Mouse (Mus musculus): Measurements from ENCODE around the gene Rnps1.
A peak's percentile ranks its signal among the peaks of the same experiment; 100 is the strongest.
"Not testable (repeated sequence)": the region's sequence is repeated elsewhere in the genome, so short reads cannot be mapped to it uniquely, and the experiment has no call there.

The Rnps1 gene

DNA sequence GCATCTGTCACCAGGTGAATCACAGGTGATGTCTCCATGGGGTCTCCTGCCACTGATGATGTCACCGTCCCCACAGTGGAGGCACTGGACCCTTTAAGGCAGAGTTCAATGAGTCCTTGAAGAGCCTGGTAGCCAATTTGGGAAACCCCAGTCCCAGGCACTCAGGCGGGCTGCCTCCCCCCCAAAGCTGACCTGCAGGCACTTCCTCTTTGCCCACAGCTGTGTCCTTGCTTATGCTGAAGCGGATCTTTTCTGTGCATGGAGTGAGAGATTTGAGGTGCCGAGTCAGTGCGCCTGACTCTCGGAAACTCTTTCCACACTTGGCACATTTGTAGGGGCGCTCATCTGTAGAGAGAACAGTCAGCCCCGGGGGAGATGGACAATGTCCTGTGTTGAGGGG lies 32.2 kb downstream of the Rnps1 start:
- Histone ChIP-seq H3K27me3 (ENCODE audit: control insufficient read depth, insufficient read depth, low read length, poor library complexity, severe bottlenecking) (no peaks in the 10 kb centered on the region), H3K36me3 (ENCODE audit: control insufficient read depth, insufficient read depth, low read length, poor library complexity, severe bottlenecking) (peaks cover 4% of the 10 kb centered on the region)
- DNase-seq (ENCODE audit: low read depth, low spot score), result no peak

DNA sequence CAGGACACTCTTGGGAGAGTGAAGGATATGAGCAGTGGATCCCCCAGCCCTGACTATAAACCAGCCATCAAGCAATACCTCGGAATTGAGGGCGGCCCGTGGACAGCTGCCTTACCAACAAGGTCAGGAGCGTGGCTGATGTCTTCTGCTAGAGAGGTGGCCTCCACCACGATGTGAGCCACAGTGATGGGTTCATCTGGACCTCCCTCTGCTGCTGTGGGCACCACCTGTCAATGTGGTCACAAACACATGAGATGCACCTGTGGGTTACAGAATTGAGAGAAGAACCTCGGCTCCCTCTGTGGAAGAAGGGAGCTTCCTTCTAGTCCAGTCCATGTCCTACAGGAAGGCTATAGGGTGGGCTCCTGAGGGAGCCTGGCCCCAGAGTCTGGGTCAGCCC lies 35.1 kb downstream of the Rnps1 start:
- Histone ChIP-seq H3K36me3 (ENCODE audit: control insufficient read depth, insufficient read depth, low read length, poor library complexity, severe bottlenecking) (peaks cover 4% of the 10 kb centered on the region), H3K27me3 (ENCODE audit: control insufficient read depth, insufficient read depth, low read length, poor library complexity, severe bottlenecking) (no peaks in the 10 kb centered on the region)
- DNase-seq (ENCODE audit: low read depth, low spot score), result no peak

DNA sequence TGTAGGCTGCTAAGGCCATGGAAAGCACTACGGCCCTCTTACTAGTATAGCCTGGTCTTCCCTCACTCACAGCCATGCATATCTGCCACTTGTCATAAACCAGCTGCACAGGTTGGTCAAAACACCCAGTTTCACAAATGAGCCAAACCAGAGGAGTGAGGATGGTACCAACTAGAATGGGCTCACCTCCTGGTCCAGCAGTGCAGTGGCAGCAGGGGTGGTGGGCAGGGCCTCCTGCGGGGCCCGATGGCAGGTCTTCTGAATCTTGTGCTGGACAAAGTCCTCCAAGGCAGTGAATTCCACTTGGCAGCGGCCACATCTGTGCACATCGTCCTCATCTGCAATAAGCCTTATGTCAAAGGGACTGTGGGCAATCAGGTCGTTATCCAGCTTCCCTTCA lies 36.9 kb downstream of the Rnps1 start:
- no peak for DNase-seq (ENCODE audit: low read depth, low spot score)
- no peaks in the 10 kb centered on the region; the same call in 1 of the 2 replicates for H3K36me3 ChIP-seq (ENCODE audit: control insufficient read depth, insufficient read depth, low read length, poor library complexity, severe bottlenecking)

DNA sequence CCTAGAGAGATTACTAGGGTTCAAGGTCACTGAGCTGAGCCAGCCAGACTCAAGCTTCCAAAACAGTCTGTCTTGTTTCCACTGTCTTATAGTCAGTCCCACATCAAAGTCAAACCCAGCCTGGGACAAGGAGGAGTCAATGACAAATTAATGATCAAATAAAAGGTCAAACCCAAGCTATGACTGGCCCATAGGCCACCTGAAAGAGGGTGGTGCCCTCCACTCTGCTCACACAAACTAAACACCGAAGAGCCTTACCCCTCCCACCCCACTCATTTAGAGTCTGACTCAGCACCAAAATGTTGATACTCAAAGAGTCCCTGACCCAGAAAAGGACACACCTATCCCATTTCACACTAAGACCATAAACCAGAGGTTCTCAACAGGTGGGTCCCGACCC lies 39.0 kb downstream of the Rnps1 start:
- Histone ChIP-seq H3K27me3 (ENCODE audit: control insufficient read depth, insufficient read depth, low read length, poor library complexity, severe bottlenecking) (no peaks in the 10 kb centered on the region), H3K36me3 (ENCODE audit: control insufficient read depth, insufficient read depth, low read length, poor library complexity, severe bottlenecking) (no peaks in the 10 kb centered on the region; the same call in 1 of the 2 replicates)
- no peak for DNase-seq (ENCODE audit: low read depth, low spot score)

More for the DNA sequence above, 36.9 kb downstream of the Rnps1 start:
- H3K27me3 ChIP-seq (ENCODE audit: control insufficient read depth, insufficient read depth, low read length, poor library complexity, severe bottlenecking), result no peaks in the 10 kb centered on the region

DNA sequence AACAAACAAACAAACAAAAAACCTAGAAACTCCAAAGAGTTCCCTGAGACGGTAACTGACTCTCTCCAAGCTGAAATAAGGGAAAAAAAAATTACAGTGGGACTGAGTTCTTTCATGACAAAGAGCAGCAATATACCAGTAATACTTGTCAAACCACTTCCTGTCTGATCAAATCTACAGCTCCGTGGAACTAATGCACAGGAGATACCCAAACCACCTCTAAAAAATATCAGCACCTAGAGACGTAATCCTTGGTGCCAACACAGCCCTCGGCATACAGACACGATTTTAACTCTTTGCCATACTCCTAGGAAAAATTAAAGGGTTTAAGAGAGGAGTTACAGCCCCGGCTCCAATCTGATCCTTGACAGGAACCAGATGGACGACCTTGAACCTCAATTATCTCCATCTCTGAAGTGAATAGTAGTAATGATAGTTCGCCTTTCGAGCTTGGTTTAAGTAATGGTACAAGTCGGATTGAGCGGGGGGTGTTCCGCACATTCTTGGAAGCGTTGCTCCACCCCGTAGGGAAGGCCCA lies 39.9 kb downstream of the Rnps1 start:
- DNase-seq (ENCODE audit: low read depth, low spot score), result no peak
- Histone ChIP-seq H3K36me3 (ENCODE audit: control insufficient read depth, insufficient read depth, low read length, poor library complexity, severe bottlenecking) (no peaks in the 10 kb centered on the region; the same call in 1 of the 2 replicates), H3K27me3 (ENCODE audit: control insufficient read depth, insufficient read depth, low read length, poor library complexity, severe bottlenecking) (no peaks in the 10 kb centered on the region)

DNA sequence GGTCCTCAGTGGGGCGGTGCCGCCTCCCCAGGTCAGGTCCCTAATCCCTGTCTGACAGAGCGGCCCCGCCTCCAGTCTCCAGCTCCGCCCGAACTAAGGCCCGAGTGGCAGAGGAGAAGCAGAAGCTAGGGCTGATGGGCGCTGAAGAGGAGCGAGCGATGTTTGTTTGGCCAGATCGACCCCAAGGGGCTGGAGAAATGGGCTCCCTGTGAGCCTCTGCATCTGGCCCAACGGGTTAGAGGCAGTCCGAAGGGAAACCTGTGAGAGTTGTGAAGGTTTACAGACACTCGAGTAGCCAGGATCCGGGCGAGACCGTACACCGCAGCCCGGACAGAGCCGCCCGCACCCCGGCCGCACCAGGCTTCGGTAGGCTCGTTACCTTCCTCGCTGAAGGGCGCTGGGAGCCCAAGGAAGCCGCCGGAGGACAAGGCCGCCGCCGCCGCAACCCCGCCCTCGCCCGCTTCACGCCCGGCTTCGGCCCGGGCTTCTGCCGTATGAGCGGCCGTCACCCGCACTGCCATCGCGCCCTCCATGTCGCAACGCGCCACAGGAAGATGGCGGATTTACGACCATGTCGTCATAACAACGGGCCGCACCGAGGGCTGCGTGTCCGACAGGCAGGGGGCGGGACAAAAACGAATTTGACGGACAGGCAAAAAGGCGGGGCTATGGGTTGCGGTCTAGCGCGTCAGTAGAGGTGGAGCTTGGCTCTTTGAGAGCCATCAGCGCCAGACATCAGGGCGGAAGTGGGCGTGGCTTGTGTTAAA lies 40.6 kb downstream of the Rnps1 start:
- Histone ChIP-seq H3K27me3 (ENCODE audit: control insufficient read depth, insufficient read depth, low read length, poor library complexity, severe bottlenecking) (no peaks in the 10 kb centered on the region), H3K36me3 (ENCODE audit: control insufficient read depth, insufficient read depth, low read length, poor library complexity, severe bottlenecking) (no peaks in the 10 kb centered on the region)
- peak; percentile 100 for DNase-seq (ENCODE audit: low read depth, low spot score)

DNA sequence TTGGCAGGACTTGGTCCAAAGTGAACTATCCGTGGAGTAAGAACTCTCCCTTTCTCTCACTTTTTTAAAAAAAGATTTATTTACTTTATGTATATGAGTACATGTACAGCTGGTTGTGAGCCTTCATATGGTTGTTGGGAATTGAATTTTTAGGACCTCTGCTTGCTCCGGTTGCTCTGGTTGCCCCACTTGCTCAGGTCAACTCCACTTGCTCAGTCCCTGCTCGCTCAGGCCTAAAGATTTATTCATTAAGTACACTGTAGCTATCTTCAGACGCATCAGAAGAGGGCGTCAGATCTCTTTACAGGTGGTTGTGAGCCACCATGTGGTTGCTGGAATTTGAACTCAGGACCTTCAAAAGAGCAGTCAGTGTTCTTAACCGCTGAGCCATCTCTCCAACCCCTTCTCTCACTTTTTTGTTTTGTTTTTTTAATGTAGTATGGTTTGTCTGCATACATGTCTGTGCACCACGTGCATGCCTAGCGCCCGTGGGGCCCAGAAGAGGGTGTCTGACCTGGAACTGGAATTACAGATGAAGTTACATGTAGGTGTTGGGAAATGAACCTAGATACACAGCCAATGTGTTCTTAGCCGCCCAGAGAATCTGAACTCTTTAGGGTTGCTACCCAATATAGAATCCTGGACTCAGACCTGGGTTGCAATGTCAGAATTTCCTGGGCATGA lies 41.3 kb downstream of the Rnps1 start:
- H3K36me3 ChIP-seq (ENCODE audit: control insufficient read depth, insufficient read depth, low read length, poor library complexity, severe bottlenecking); DNase-seq (ENCODE audit: low read depth, low spot score); H3K27me3 ChIP-seq (ENCODE audit: control insufficient read depth, insufficient read depth, low read length, poor library complexity, severe bottlenecking): not testable (repeated sequence)

DNA sequence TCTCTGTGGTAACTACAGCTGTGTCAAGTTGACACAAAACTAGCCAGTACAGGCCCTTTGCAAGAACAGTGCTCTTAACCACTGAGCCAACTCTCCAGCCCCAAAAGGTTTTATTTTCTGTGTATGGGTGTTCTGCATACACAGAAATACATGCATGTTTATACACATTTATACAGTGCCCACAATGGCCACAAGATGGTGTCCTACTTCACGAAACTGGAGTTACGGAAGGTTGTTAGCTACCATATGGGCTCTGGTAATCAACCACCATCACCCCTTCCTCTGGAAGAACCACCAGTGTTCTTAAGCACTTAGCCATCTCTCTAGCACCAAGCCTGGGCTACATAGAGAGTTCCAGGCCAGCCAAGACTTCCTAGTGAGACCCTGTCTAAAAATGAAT lies 47.2 kb downstream of the Rnps1 start:
- no peaks in the 10 kb centered on the region for H3K27me3 ChIP-seq (ENCODE audit: control insufficient read depth, insufficient read depth, low read length, poor library complexity, severe bottlenecking)
- DNase-seq (ENCODE audit: low read depth, low spot score), result peak; percentile 76
- no peaks in the 10 kb centered on the region for H3K36me3 ChIP-seq (ENCODE audit: control insufficient read depth, insufficient read depth, low read length, poor library complexity, severe bottlenecking)

DNA sequence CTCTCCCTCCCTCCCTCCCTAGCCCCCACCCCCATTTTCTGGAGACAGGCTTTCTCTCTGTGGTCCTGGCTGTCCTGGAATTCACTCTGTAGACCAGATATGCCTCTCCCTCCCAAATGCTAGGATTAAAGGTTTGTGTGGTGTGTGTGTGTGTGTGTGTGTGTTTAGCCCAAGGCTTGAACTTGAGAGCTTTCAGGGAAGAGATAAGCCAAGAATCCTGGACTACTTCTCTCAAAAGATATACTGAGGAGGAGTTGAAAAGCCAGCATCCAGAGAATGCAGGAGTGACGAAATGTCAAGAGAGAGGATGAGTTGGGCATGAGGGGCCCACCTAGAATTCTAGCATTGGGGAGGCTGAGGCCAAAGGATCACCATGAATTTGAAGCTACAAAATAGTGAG lies 48.6 kb downstream of the Rnps1 start:
- no peaks in the 10 kb centered on the region for H3K36me3 ChIP-seq (ENCODE audit: control insufficient read depth, insufficient read depth, low read length, poor library complexity, severe bottlenecking)
- no peaks in the 10 kb centered on the region for H3K27me3 ChIP-seq (ENCODE audit: control insufficient read depth, insufficient read depth, low read length, poor library complexity, severe bottlenecking)
- no peak for DNase-seq (ENCODE audit: low read depth, low spot score)

DNA sequence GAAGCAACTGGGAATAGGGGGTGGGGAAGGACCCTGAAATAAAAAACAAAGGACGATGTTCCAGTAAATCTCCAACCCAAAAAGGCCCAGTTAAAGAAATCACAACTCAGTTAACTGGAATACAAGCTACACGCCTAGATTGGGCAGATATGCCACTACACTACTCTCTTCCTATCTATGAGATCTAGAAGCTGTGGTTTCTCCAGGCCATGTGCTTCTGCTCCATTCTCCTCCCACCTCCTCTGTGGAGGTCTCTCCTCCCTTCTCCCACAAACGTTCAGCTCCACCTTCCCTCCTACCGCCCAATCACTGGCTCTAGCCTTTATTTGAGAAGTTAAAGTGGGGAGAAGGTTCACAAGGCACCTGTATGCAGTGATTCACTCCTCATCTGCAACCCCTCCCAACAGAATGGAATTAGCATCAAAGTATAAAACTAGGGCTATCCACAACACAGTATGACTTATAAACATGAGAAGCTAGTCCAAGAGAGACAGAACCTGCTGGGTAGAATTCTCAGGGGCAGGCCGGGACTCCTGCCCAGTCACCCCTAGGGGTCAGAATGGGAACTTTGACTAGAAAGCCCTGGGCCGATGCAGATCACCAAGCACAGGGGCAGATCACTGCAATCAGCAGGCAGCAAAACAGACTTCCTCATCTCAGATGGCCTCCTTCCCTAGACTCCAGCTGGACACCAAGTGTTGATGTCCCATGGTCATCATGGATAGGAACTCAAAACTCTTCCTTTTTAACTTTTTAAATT lies 49.2 kb downstream of the Rnps1 start:
- DNase-seq (ENCODE audit: low read depth, low spot score), result peak; percentile 40
- Histone ChIP-seq H3K27me3 (ENCODE audit: control insufficient read depth, insufficient read depth, low read length, poor library complexity, severe bottlenecking) (no peaks in the 10 kb centered on the region), H3K36me3 (ENCODE audit: control insufficient read depth, insufficient read depth, low read length, poor library complexity, severe bottlenecking) (no peaks in the 10 kb centered on the region)

DNA sequence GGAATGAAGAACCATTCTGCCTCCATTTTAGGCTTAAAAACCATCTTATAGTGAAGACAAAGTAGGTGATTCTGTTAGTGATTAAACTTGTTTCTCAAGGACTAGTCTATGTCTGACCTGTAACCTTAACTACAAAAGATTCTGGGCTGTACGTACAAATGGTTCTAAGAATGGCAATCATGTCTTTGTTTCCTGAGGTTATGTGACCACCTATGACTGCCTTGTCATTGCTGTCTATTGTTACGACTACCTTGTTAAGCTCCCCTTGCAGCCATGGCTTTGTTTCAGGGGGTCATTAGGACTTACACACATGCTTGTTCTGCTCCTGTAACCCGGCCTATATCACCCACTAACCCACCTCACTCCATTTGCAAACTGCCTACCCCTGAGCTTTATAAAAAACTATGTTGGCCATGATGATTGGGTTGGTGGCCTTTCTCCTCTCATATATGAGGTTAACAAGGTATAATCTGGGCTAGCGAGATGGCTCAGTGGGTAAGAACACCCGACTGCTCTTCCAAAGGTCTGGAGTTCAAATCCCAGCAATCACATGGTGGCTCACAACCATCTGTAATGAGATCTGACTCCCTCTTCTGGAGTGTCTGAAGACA lies 54.4 kb downstream of the Rnps1 start:
- Histone ChIP-seq H3K36me3 (ENCODE audit: control insufficient read depth, insufficient read depth, low read length, poor library complexity, severe bottlenecking) (no peaks in the 10 kb centered on the region), H3K27me3 (ENCODE audit: control insufficient read depth, insufficient read depth, low read length, poor library complexity, severe bottlenecking) (no peaks in the 10 kb centered on the region)
- DNase-seq (ENCODE audit: low read depth, low spot score), result no peak

DNA sequence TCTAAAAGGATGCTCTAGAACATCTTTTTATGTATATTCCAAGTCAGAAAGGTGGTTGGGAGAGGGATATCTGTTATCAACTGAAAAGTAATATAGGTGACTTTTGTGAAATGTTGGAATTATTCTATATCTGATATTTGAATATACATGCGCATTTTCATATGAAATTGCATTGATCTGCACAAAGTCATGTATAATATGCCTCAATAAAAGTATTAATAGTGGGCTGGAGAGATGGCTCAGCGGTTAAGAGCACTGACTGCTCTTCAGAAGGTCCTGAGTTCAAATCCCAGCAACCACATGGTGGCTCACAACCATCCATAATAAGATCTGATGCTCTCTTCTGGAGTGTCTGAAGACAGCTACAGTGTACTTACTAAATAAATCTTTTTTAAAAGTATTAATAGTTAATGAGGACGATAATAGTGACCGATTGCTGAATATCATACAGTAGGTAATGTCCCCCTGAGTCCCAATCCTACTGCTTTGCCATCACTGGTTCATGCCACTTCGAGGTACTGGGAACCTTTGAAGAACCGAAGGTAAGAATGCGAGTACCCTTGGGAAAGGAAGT lies 55.1 kb downstream of the Rnps1 start:
- Histone ChIP-seq H3K27me3 (ENCODE audit: control insufficient read depth, insufficient read depth, low read length, poor library complexity, severe bottlenecking) (no peaks in the 10 kb centered on the region), H3K36me3 (ENCODE audit: control insufficient read depth, insufficient read depth, low read length, poor library complexity, severe bottlenecking) (no peaks in the 10 kb centered on the region)
- no peak for DNase-seq (ENCODE audit: low read depth, low spot score)

DNA sequence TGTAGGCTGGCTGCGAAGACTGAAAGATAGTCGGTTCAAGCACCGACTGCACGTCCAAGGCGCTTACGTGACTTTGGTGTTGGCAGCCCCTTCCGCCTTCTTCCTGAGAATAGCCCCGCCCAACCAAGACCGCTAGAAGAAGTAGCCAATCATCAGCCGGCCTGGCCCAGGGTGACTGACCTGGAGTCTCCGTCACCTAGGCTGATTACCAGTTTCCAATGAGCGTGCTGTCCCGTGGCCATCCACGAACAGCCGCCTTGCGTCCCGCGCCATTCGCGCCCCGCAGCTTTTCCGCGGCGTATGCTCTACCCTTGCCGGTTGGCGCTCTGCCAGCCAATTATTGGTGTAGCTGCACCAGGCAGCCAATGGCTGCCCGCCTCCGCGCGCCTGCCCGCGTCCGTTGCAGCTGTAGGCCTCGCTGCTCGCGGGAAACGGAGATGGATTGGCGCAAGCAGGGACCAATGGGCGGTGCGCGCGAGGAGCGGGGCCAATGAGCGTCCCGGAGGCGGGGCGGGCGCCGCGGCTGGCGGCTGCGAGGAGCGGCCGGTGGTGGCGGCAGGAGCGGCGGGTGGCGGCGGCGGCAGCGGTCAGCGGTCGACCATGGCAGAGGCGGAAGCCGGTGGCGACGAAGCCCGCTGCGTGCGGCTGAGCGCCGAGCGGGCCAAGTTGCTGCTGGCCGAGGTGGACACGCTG lies 55.7 kb downstream of the Rnps1 start, which contains the start of the genes E4f1 and Pgp:
E4f1 (minus strand) TSS at position 404 of the 693 bp plus-strand sequence.
Pgp (plus strand) TSS at position 483 of the 693 bp plus-strand sequence.
- no peaks in the 10 kb centered on the region for H3K36me3 ChIP-seq (ENCODE audit: control insufficient read depth, insufficient read depth, low read length, poor library complexity, severe bottlenecking)
- peak; percentile 98 for DNase-seq (ENCODE audit: low read depth, low spot score)
- no peaks in the 10 kb centered on the region for H3K27me3 ChIP-seq (ENCODE audit: control insufficient read depth, insufficient read depth, low read length, poor library complexity, severe bottlenecking)
